Mouse (Mus musculus) lung, embryonic 14.5 days (tissue): Measurements from ENCODE around the gene Tmem212. TPM values are rescaled to one million over a fixed set of nuclear protein-coding genes. Genes with fewer than 3 reads are reported as not detected.

Source experiments
- ATAC-seq: fragments of 200-750 bp; cut with Nextera tagmentation; 2 replicates; pipeline ENCODE4 v1.8.0; 2017; ENCODE audit warnings: mild to moderate bottlenecking, moderate TSS enrichment, moderate library complexity; ENCODE audit not compliant: insufficient read depth
- DNase-seq: peaks from one replicate; pipeline ENCODE4 v3.0.0-alpha.2; 2015
- H3K27ac ChIP-seq: fragments of 300-500 bp; sonication (generic); 2 replicates; pipeline ENCODE4 v1.5.1; 2014; ENCODE audit warnings: low read depth, mild to moderate bottlenecking, moderate library complexity
- H3K27me3 ChIP-seq: fragments of 300-500 bp; sonication (generic); 2 replicates; pipeline ENCODE4 v1.6.1; 2014; ENCODE audit warnings: low read length, control low read depth; ENCODE audit not compliant: insufficient read depth
- H3K36me3 ChIP-seq: fragments of 300-500 bp; sonication (generic); 2 replicates; pipeline ENCODE4 v1.6.1; 2014; ENCODE audit warnings: control low read depth; ENCODE audit not compliant: insufficient read depth
- H3K4me1 ChIP-seq: fragments of 300-500 bp; sonication (generic); 2 replicates; pipeline ENCODE4 v1.6.1; 2014; ENCODE audit warnings: antibody characterized with exemption, control low read depth; ENCODE audit not compliant: insufficient read depth
- H3K4me2 ChIP-seq: fragments of 300-500 bp; sonication (generic); 2 replicates; pipeline ENCODE4 v1.6.1; 2014; ENCODE audit warnings: mild to moderate bottlenecking
- H3K4me3 ChIP-seq: fragments of 300-500 bp; sonication (generic); 2 replicates; pipeline ENCODE4 v1.5.1; 2014; ENCODE audit warnings: low read depth, low read length
- H3K9ac ChIP-seq: fragments of 300-500 bp; sonication (generic); 2 replicates; pipeline ENCODE4 v1.6.1; 2014
- H3K9me3 ChIP-seq: fragments of 300-500 bp; sonication (generic); 2 replicates; pipeline ENCODE4 v1.6.1; 2016; ENCODE audit warnings: low read depth, low read length, control low read depth
- CTCF ChIP-seq: IDR thresholded peaks from 2 replicates; pipeline ENCODE4 v1.5.1; 2016; ENCODE audit warnings: antibody characterized with exemption, low read depth
- WGBS: fragments of 180-500 bp; shearing (Covaris S2); extraction: QIAGEN DNeasy Blood & Tissue Kit; methylation state at CpG from one replicate; pipeline ENCODE4 v1.1.7; 2014; 5-methylcytosine and 5-hydroxymethylcytosine counted together
- polyA plus RNA-seq: library from polyadenylated mRNA; unstranded; fragments of >200 nt; fragmentation: Nextera tagmentation; extraction: Ambion mirVana; gene quantifications from 2 replicates; pipeline ENCODE4 v1.2.1, GENCODE M21; 2014

Gene Tmem212
- polyA plus RNA-seq, 1 experiment from 2014 or later, result not detected

GRCm38 (mm10) chr3:27840311-27840710 lies 55.9 kb downstream of the Tmem212 start:
- ATAC-seq, result no peak

GRCm38 (mm10) chr3:27839795-27840194 lies 56.4 kb downstream of the Tmem212 start:
- H3K27ac ChIP-seq, result no peak overlapping the region
- H3K4me1 ChIP-seq, result no peaks in the 10 kb centered on the region
- H3K4me2 ChIP-seq, result peak overlapping the region; percentile 24; the same call in 1 of the 2 replicates
- H3K36me3 ChIP-seq, result no peaks in the 10 kb centered on the region
- DNase-seq, result no peak
- WGBS, result 41% methylated on average over 3 of the region's 3 CpGs
- ATAC-seq, result no peak
- no peak overlapping the region for H3K4me3 ChIP-seq
- H3K27me3 ChIP-seq, result no peaks in the 10 kb centered on the region
- TF ChIP-seq CTCF, result no peak
- H3K9ac ChIP-seq, result no peak overlapping the region
- H3K9me3 ChIP-seq, result no peaks in the 10 kb centered on the region

More at GRCm38 (mm10) chr3:27840311-27840710, 55.9 kb downstream of the Tmem212 start:
- no peak for DNase-seq
- WGBS, result 28% methylated on average over 9 of the region's 9 CpGs
- no peak overlapping the region for H3K27ac ChIP-seq
- no peaks in the 10 kb centered on the region for H3K4me1 ChIP-seq
- no peak overlapping the region for H3K9ac ChIP-seq
- no peak for TF ChIP-seq CTCF
- no peaks in the 10 kb centered on the region for H3K36me3 ChIP-seq
- no peaks in the 10 kb centered on the region for H3K27me3 ChIP-seq
- H3K9me3 ChIP-seq, result no peaks in the 10 kb centered on the region
- H3K4me2 ChIP-seq, result peak overlapping the region; percentile 24; the same call in 1 of the 2 replicates
- no peak overlapping the region for H3K4me3 ChIP-seq

GRCm38 (mm10) chr3:27839231-27839630 lies 56.9 kb downstream of the Tmem212 start:
- no peaks in the 10 kb centered on the region for H3K27me3 ChIP-seq
- no peaks in the 10 kb centered on the region for H3K36me3 ChIP-seq
- WGBS, result 51% methylated on average over 9 of the region's 9 CpGs
- H3K9ac ChIP-seq, result no peak overlapping the region
- ATAC-seq (no peak), DNase-seq (no peak)
- H3K4me2 ChIP-seq, result no peak overlapping the region
- no peak for TF ChIP-seq CTCF
- H3K27ac ChIP-seq, result no peak overlapping the region
- H3K4me3 ChIP-seq, result no peak overlapping the region
- H3K9me3 ChIP-seq, result no peaks in the 10 kb centered on the region
- no peaks in the 10 kb centered on the region for H3K4me1 ChIP-seq

- 74% methylated on average over 3 of the region's 3 CpGs for WGBS
- DNase-seq (no peak), ATAC-seq (no peak)
- Histone ChIP-seq H3K27ac (no peak overlapping the region), H3K36me3 (no peaks in the 10 kb centered on the region), H3K9ac (no peak overlapping the region), H3K9me3 (no peaks in the 10 kb centered on the region), H3K4me1 (no peaks in the 10 kb centered on the region), H3K27me3 (no peaks in the 10 kb centered on the region), H3K4me2 (no peak overlapping the region), H3K4me3 (no peak overlapping the region)
- TF ChIP-seq CTCF, result no peak
These were observed 59.9 kb downstream of the Tmem212 start for GRCm38 (mm10) chr3:27836297-27836696.

- ATAC-seq (no peak), DNase-seq (no peak)
- no peaks in the 10 kb centered on the region for H3K4me1 ChIP-seq
- TF ChIP-seq CTCF, result no peak
- no peak overlapping the region for H3K4me3 ChIP-seq
- no peak overlapping the region for H3K9ac ChIP-seq
- H3K4me2 ChIP-seq, result no peak overlapping the region
- no peaks in the 10 kb centered on the region for H3K36me3 ChIP-seq
- H3K9me3 ChIP-seq, result no peaks in the 10 kb centered on the region
- no peak overlapping the region for H3K27ac ChIP-seq
- H3K27me3 ChIP-seq, result no peaks in the 10 kb centered on the region
- 87% methylated on average over 8 of the region's 8 CpGs for WGBS
These were observed 60.4 kb downstream of the Tmem212 start for GRCm38 (mm10) chr3:27835786-27836185.

GRCm38 (mm10) chr3:27828755-27829154 lies 67.4 kb downstream of the Tmem212 start:
- Histone ChIP-seq H3K4me1 (no peaks in the 10 kb centered on the region), H3K27ac (no peak overlapping the region), H3K27me3 (no peaks in the 10 kb centered on the region), H3K4me3 (no peak overlapping the region), H3K36me3 (no peaks in the 10 kb centered on the region), H3K9ac (no peak overlapping the region), H3K9me3 (no peaks in the 10 kb centered on the region), H3K4me2 (no peak overlapping the region)
- no peak for ATAC-seq
- no peak for TF ChIP-seq CTCF
- 84% methylated on average over 3 of the region's 3 CpGs for WGBS
- DNase-seq, result no peak

- ATAC-seq (no peak), DNase-seq (no peak)
- Histone ChIP-seq H3K4me3 (no peak overlapping the region), H3K27me3 (no peaks in the 10 kb centered on the region), H3K9ac (no peak overlapping the region), H3K4me1 (no peaks in the 10 kb centered on the region), H3K36me3 (no peaks in the 10 kb centered on the region), H3K4me2 (no peak overlapping the region), H3K9me3 (no peaks in the 10 kb centered on the region), H3K27ac (no peak overlapping the region)
- no peak for TF ChIP-seq CTCF
- WGBS, result 82% methylated on average over 3 of the region's 3 CpGs
These were observed 68.9 kb downstream of the Tmem212 start for GRCm38 (mm10) chr3:27827236-27827635.

GRCm38 (mm10) chr3:27825985-27826384 lies 70.2 kb downstream of the Tmem212 start:
- WGBS, result 55% methylated on average over 4 of the region's 4 CpGs
- no peak for TF ChIP-seq CTCF
- DNase-seq, result no peak

More at GRCm38 (mm10) chr3:27825985-27826384, 70.2 kb downstream of the Tmem212 start:
- Histone ChIP-seq H3K27ac (no peak overlapping the region), H3K4me2 (no peak overlapping the region), H3K4me3 (no peak overlapping the region), H3K9ac (no peak overlapping the region), H3K27me3 (no peaks in the 10 kb centered on the region), H3K36me3 (no peaks in the 10 kb centered on the region), H3K9me3 (no peaks in the 10 kb centered on the region), H3K4me1 (no peaks in the 10 kb centered on the region)
- ATAC-seq, result no peak

Other genes starting within 250 kb of the Tmem212 start
- 35.7 and 37.1 TPM in 2 replicates for gene Fndc3b, start 185.1 kb downstream of the Tmem212 start, polyA plus RNA-seq
- 6.4 and 7.5 TPM in 2 replicates for gene Pld1, start 42.3 kb upstream of the Tmem212 start, polyA plus RNA-seq